Mouse (Mus musculus): ENCODE measurements around the gene Nectin2. TPM values are rescaled to one million over a fixed set of nuclear protein-coding genes. Genes with fewer than 3 reads are reported as not detected.

The Nectin2 gene
- polyA plus RNA-seq, 1 experiment from 2014 or later, result 56.5 TPM

- peaks cover 34% of the 10 kb centered on the region for H3K36me3 ChIP-seq
- no peaks in the 10 kb centered on the region for H3K27me3 ChIP-seq (replicated peaks)
- H3K4me1 ChIP-seq, result peaks cover 24% of the 10 kb centered on the region
- H3K27ac ChIP-seq (replicated peaks), result peak overlapping the region; percentile 85
- peak overlapping the region; percentile 99 for H3K4me3 ChIP-seq (replicated peaks)
- peak overlapping the region; percentile 95 for H3K4me2 ChIP-seq
- ATAC-seq (ENCODE audit: low FRiP score), result peak; percentile 0; the same call in 1 of the 2 replicates
- H3K9me3 ChIP-seq (replicated peaks), result no peaks in the 10 kb centered on the region
- WGBS, result under 1% methylated on average over 34 of the region's 39 CpGs
- H3K9ac ChIP-seq (replicated peaks), result peak overlapping the region; percentile 96
These were observed 35.4 kb downstream of the Nectin2 start for GRCm38 (mm10) chr7:19714836-19715235.

GRCm38 (mm10) chr7:19713598-19713997, 36.7 kb downstream of the Nectin2 start:
- H3K4me1 ChIP-seq, result peaks cover 24% of the 10 kb centered on the region
- H3K9ac ChIP-seq (replicated peaks), result no peak overlapping the region
- no peak overlapping the region for H3K27ac ChIP-seq (replicated peaks)
- H3K36me3 ChIP-seq, result peaks cover 43% of the 10 kb centered on the region
- H3K4me2 ChIP-seq, result no peak overlapping the region
- 94% methylated on average over 9 of the region's 9 CpGs for WGBS
- H3K9me3 ChIP-seq (replicated peaks), result no peaks in the 10 kb centered on the region
- no peak overlapping the region for H3K4me3 ChIP-seq (replicated peaks)
- H3K27me3 ChIP-seq (replicated peaks), result no peaks in the 10 kb centered on the region
- no peak for ATAC-seq (ENCODE audit: low FRiP score)

- 68% methylated on average over 4 of the region's 4 CpGs for WGBS
- H3K27ac ChIP-seq (replicated peaks), result no peak overlapping the region
- no peak for ATAC-seq (ENCODE audit: low FRiP score)
- no peak overlapping the region for H3K9ac ChIP-seq (replicated peaks)
- no peaks in the 10 kb centered on the region for H3K27me3 ChIP-seq (replicated peaks)
- H3K4me3 ChIP-seq (replicated peaks), result no peak overlapping the region
- no peaks in the 10 kb centered on the region for H3K9me3 ChIP-seq (replicated peaks)
- H3K4me1 ChIP-seq, result peaks cover 24% of the 10 kb centered on the region
- H3K36me3 ChIP-seq, result peaks cover 46% of the 10 kb centered on the region
- no peak overlapping the region for H3K4me2 ChIP-seq
These were observed 37.1 kb downstream of the Nectin2 start for GRCm38 (mm10) chr7:19713196-19713595.

DNA sequence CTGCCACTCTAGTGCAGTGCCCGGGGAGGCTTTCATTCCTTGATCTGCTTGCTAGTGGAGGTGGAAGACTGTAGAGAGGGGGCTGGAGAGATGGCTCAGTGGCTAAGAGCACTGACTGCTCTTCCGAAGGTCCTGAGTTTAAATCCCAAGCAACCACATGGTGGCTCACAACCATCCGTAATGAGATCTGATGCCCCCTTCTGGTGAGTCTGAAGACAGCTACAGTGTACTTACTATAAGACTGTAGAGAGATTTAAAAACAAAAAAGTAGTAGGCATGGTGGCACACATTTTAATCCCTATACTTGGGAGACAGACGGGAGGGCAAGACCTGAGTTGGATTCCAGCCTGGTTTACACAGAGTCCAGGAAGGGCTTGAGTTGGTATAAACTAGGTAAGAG, 37.9 kb downstream of the Nectin2 start:
- H3K4me2 ChIP-seq, result no peak overlapping the region
- H3K4me3 ChIP-seq (replicated peaks), result no peak overlapping the region
- H3K4me1 ChIP-seq, result peaks cover 24% of the 10 kb centered on the region
- H3K9me3 ChIP-seq (replicated peaks), result no peaks in the 10 kb centered on the region
- WGBS, result 77% methylated on average over 4 of the region's 4 CpGs
- no peak for ATAC-seq (ENCODE audit: low FRiP score)
- peaks cover 52% of the 10 kb centered on the region for H3K36me3 ChIP-seq
- H3K27me3 ChIP-seq (replicated peaks), result no peaks in the 10 kb centered on the region
- no peak overlapping the region for H3K9ac ChIP-seq (replicated peaks)
- no peak overlapping the region for H3K27ac ChIP-seq (replicated peaks)

DNA sequence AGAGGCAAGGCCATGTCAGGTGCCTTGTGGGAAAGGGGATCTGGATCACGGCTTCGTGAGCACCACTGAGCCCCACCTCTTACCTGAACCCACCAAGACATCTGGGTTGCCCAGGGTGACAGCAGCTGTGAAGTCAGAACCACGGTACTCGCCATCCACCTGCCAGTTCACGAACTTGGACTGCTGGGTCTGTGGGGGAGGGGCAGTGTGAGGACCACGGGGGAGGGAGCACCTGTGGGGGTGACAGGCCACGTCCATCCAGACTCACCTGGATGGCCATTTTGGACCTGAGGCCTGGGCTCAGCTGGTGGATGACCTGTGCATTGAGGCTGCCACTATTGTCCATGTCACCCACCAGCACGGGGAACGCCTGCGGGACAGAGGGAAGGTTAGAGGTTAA, 39.6 kb downstream of the Nectin2 start:
- WGBS, result 91% methylated on average over 10 of the region's 10 CpGs
- Histone ChIP-seq H3K27ac (replicated peaks) (no peak overlapping the region), H3K4me1 (peaks cover 16% of the 10 kb centered on the region), H3K4me2 (no peak overlapping the region), H3K36me3 (peaks cover 59% of the 10 kb centered on the region), H3K27me3 (replicated peaks) (no peaks in the 10 kb centered on the region), H3K9me3 (replicated peaks) (no peaks in the 10 kb centered on the region), H3K9ac (replicated peaks) (no peak overlapping the region), H3K4me3 (replicated peaks) (no peak overlapping the region)
- no peak for ATAC-seq (ENCODE audit: low FRiP score)

DNA sequence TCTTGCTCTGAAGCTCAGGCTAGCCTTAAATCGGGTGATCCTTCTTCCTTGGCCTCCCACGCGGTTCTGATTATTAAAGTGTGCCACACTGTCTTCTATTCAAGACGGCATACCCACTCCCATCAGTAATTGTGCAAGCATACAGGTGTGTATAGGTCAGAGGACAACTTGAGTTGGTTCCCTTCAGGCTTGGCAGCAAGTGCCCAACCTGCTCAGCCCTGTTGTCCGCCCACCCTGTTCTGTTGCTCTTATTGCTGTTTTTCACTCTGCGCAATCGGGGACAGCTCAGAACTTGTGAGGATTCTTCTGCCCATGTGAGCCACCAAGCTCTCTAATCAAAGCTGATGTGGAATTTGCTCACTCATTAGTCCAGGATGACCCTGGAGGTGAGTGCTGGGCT, 45.0 kb downstream of the Nectin2 start:
- 96% methylated on average over 7 of the region's 7 CpGs for WGBS
- H3K36me3 ChIP-seq, result peaks cover 47% of the 10 kb centered on the region

DNA sequence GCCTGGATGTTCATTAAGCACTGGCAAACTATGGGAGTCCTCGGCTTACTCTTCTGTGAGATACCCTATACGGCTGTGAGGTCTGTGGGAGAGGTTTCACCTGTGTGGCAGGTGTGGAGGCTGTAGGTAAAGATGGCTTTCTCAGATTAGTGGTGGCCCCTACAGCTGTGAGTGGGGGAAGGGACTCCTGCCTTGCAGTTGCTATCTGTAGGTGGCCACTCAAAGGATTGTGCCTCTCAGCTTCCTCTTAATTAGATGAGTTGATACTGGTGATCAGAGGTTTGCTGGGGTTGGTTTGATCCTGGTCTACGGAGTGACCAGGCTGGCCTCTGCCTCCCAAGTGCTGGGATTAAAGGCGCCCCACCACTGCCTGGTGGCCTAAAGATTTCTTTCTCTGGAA, 45.8 kb downstream of the Nectin2 start:
- H3K36me3 ChIP-seq, result peaks cover 39% of the 10 kb centered on the region
- no peak overlapping the region for H3K4me2 ChIP-seq
- H3K27ac ChIP-seq (replicated peaks), result no peak overlapping the region
- H3K4me1 ChIP-seq, result peaks cover 11% of the 10 kb centered on the region
- H3K4me3 ChIP-seq (replicated peaks), result no peak overlapping the region
- H3K9me3 ChIP-seq (replicated peaks), result no peaks in the 10 kb centered on the region
- no peak overlapping the region for H3K9ac ChIP-seq (replicated peaks)
- WGBS, result 96% methylated on average over 4 of the region's 4 CpGs
- H3K27me3 ChIP-seq (replicated peaks), result no peaks in the 10 kb centered on the region
- no peak for ATAC-seq (ENCODE audit: low FRiP score)

More for the DNA sequence above, 45.0 kb downstream of the Nectin2 start:
- Histone ChIP-seq H3K4me2 (no peak overlapping the region), H3K9ac (replicated peaks) (no peak overlapping the region), H3K27ac (replicated peaks) (no peak overlapping the region), H3K9me3 (replicated peaks) (no peaks in the 10 kb centered on the region), H3K4me1 (0 out of 2 replicates have a peak, but pooled peaks cover 8% of the 10 kb centered on the region), H3K27me3 (replicated peaks) (no peaks in the 10 kb centered on the region), H3K4me3 (replicated peaks) (no peak overlapping the region)
- no peak for ATAC-seq (ENCODE audit: low FRiP score)

DNA sequence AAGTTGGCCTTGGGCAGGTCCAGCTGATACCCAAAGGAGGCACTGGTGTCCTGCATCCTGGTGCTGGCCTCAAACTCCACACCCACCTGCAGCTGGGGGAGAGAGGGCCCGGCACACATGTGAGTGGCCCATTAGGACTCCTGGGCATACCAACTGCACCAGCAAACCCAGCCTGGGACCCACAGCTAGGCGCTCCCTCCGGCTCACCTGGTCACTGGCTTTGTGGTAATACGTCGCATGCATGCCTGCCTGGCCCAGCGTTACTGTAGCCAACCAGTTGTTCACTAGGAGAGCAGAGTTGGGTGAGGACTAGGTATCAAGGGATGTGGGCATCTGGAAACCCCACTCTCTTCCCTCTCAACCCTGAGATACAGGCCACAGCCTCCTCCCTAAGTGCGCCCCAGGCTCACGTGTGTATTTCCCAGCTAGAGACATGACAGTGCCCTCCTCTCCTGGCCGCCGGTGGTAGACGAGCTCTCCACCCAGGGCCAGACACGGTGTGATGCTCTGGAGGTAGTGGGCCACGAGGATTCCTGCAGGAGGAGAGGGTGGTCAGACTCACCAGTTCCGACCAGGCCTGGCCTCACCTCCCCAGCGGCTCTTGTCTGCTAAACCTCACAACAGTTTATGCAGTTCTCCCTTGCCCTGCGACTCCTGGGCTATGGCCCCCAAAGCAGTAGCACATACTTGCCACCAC, 47.3 kb downstream of the Nectin2 start:
- 93% methylated on average over 16 of the region's 16 CpGs for WGBS
- no peak overlapping the region for H3K4me2 ChIP-seq
- no peak overlapping the region for H3K27ac ChIP-seq (replicated peaks)
- no peak for ATAC-seq (ENCODE audit: low FRiP score)
- H3K4me1 ChIP-seq, result peaks cover 25% of the 10 kb centered on the region
- no peak overlapping the region for H3K9ac ChIP-seq (replicated peaks)
- H3K4me3 ChIP-seq (replicated peaks), result no peak overlapping the region
- no peaks in the 10 kb centered on the region for H3K9me3 ChIP-seq (replicated peaks)
- peaks cover 27% of the 10 kb centered on the region for H3K36me3 ChIP-seq
- H3K27me3 ChIP-seq (replicated peaks), result no peaks in the 10 kb centered on the region

DNA sequence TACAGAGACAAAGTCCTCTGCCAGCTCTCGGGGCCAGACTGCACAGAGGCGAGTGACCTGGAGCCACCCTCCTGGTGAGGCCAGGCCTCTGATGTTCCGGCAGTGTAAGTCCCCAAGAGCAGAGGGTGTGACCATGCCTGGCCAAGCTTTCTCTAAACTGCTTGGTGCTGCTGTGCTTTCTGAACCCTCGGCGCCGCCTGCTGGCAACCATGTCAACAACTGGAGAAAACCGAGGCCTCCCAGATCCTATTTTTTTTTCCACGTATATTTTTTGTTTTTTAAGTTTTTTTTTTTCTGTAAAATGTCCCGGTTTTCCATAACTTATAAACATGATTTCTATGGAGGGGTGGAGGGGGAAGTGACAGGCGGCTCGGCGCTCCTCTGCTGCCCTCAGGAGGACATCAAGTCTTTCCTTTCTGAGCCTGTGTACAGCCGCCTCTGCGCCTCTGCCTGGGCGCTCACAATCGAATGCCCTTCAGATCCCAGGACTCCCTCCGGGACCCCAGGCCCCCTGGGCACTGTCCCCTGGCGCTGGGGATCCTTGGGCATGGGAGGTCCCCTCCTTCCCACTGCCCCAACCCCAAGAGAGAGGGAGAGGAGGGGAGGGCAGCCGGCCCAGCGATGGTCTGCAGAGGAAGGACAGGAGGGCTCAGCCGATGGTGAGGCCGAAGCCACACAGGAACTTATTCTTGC, 49.1 kb downstream of the Nectin2 start:
- Histone ChIP-seq H3K4me2 (no peak overlapping the region), H3K27ac (replicated peaks) (peak overlapping the region; percentile 66), H3K27me3 (replicated peaks) (no peaks in the 10 kb centered on the region), H3K4me3 (replicated peaks) (no peak overlapping the region), H3K9me3 (replicated peaks) (no peaks in the 10 kb centered on the region), H3K36me3 (peaks cover 19% of the 10 kb centered on the region), H3K9ac (replicated peaks) (no peak overlapping the region), H3K4me1 (peaks cover 30% of the 10 kb centered on the region)
- 34% methylated on average over 22 of the region's 22 CpGs for WGBS
- no peak for ATAC-seq (ENCODE audit: low FRiP score)

- Histone ChIP-seq H3K27me3 (replicated peaks) (no peaks in the 10 kb centered on the region), H3K9ac (replicated peaks) (no peak overlapping the region), H3K27ac (replicated peaks) (peak overlapping the region; percentile 10; the same call in 1 of the 2 replicates), H3K9me3 (replicated peaks) (no peaks in the 10 kb centered on the region), H3K4me3 (replicated peaks) (no peak overlapping the region), H3K4me2 (no peak overlapping the region), H3K4me1 (peaks cover 30% of the 10 kb centered on the region), H3K36me3 (peaks cover 19% of the 10 kb centered on the region)
- no peak for ATAC-seq (ENCODE audit: low FRiP score)
- 75% methylated on average over 12 of the region's 12 CpGs for WGBS
These were observed 49.8 kb downstream of the Nectin2 start for GRCm38 (mm10) chr7:19700299-19701068.

DNA sequence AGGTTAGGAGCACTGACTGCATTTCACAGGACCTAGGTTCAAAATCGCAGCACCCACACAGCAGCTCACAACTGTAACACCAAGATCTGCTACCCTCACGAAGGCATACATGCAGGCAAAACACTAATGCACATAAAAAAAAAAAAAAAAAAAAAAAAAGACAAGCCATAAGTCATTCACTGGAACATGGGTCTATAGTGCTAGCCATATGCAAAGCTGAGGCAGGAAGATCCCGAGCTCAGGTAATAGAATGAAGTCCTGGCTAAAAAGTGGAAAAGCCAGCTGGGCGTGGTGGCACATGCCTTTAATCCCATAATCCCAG, 50.5 kb downstream of the Nectin2 start:
- 84% methylated on average over 4 of the region's 4 CpGs for WGBS
- H3K9ac ChIP-seq (replicated peaks), result no peak overlapping the region
- H3K4me3 ChIP-seq (replicated peaks), result no peak overlapping the region
- no peaks in the 10 kb centered on the region for H3K27me3 ChIP-seq (replicated peaks)
- H3K4me1 ChIP-seq, result peaks cover 30% of the 10 kb centered on the region
- no peaks in the 10 kb centered on the region for H3K9me3 ChIP-seq (replicated peaks)
- no peak overlapping the region for H3K4me2 ChIP-seq
- H3K27ac ChIP-seq (replicated peaks), result peak overlapping the region; percentile 71; the same call in 1 of the 2 replicates
- peaks cover 18% of the 10 kb centered on the region for H3K36me3 ChIP-seq
- no peak for ATAC-seq (ENCODE audit: low FRiP score)

Measured in neural tube, embryonic 15.5 days (tissue).